10 mouse cellular contexts compared by ENCODE assay signal in the genomic region with DNA sequence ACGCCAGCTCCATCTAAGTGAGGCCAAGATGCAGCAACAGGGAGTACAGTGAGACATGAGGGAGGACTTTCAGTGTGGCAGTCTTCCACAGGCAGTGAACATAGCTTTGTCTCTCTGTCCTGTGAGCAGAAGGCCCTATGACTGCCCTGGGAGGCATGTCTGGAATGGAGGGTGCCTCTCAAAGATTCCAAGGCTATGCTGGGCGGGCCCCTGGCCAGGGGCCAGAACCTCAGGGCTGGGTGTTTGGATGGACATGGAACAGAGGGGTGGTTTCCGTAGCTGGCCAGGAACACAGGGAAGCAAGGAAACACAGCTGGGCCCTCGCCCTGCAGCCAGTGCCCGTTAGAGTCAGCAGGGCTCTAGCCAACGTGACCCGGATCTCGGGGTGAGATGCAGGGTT. TPM values are rescaled to one million over a fixed set of nuclear protein-coding genes. Genes with fewer than 3 reads are reported as not detected.
DNase-seq lines count a peak whose midpoint lies in the region; ATAC-seq and TF ChIP-seq lines count a peak whose summit lies in the region.
"Had no signal": no experiment of that assay in that cellular context is flagged by ENCODE, and none has a peak within 500 bp of the region (broad histone marks: within the 10 kb centered on the region; RNA-seq: fewer than 3 reads in every experiment).

No protein-coding gene starts in this region.

- in situ Hi-C loops in Patski (cut with MboI; ENCODE audit: low pct_unique_long_range_greater_than_20kb), result no loop called here

- H3K36me3 ChIP-seq in hindbrain, embryonic 14.5 days (replicated peaks; ENCODE audit: control insufficient read depth, insufficient read depth), result no peaks in the 10 kb centered on the region
- no peaks in the 10 kb centered on the region for H3K36me3 ChIP-seq in midbrain, embryonic 15.5 days (replicated peaks)

- H3K27ac ChIP-seq in hindbrain, embryonic 14.5 days, result no peak overlapping the region
- H3K27ac ChIP-seq in midbrain, embryonic 15.5 days, result no peak overlapping the region
- H3K27ac ChIP-seq: neural tube, embryonic 12.5 days had no signal

- no peaks in the 10 kb centered on the region for H3K9me3 ChIP-seq in hindbrain, embryonic 14.5 days (ENCODE audit: control insufficient read depth, low read length)
- H3K9me3 ChIP-seq in midbrain, embryonic 15.5 days, result no peaks in the 10 kb centered on the region
- H3K9me3 ChIP-seq: neural tube, embryonic 12.5 days had no signal

- WGBS in hindbrain, embryonic 14.5 days, result 73% methylated on average over 8 of the region's 8 CpGs
- 82% methylated on average over 8 of the region's 8 CpGs for WGBS in midbrain, embryonic 15.5 days

- no peak for TF ChIP-seq CTCF in Patski (IDR thresholded peaks at IDR 0.05)

- peaks cover 4% of the 10 kb centered on the region; the same call in 1 of the 2 replicates for H3K4me1 ChIP-seq in hindbrain, embryonic 14.5 days (replicated peaks; ENCODE audit: control insufficient read depth, insufficient read depth, low read length)
- H3K4me1 ChIP-seq in midbrain, embryonic 15.5 days, result no peaks in the 10 kb centered on the region

- peak; percentile 93 for DNase-seq in 3134 (ENCODE audit: extremely low read depth, insufficient read length, low spot score)
- DNase-seq in Patski (ENCODE audit: low read depth, low spot score), result peak; percentile 78
- DNase-seq in heart, adult 9 months (ENCODE audit: low spot score in 2 of 2), result peak; percentile 77 to 79
- DNase-seq in kidney, postnatal 25 days, result peak; percentile 77 to 85
- DNase-seq in frontal cortex, postnatal 10 days (ENCODE audit: low spot score in 2 of 2), result no peak
- no peak for DNase-seq in hindbrain, embryonic 14.5 days (ENCODE audit: low spot score)

- peak; percentile 74 for ATAC-seq in Patski
- ATAC-seq in monocyte, adult 5-6 weeks (replicated peaks; ENCODE audit: insufficient number of reproducible peaks, low FRiP score, low TSS enrichment, poor library complexity, severe bottlenecking), result no peak
- ATAC-seq in hindbrain, embryonic 14.5 days (ENCODE audit: low FRiP score), result no peak
- no peak for ATAC-seq in midbrain, embryonic 15.5 days (replicated peaks)

- CTCF ChIA-PET in Patski (lab: Charles Lee), result interaction anchor here (0.6 to 4.2 kb wide), 3 partner anchors 13 to 31 kb away, joined by 3 to 20 read pairs (median 3); no protein-coding TSS in a partner anchor

- POLR2A ChIA-PET in Patski (lab: Charles Lee), result no interaction called here

- H3K4me2 ChIP-seq in hindbrain, embryonic 14.5 days (replicated peaks), result no peak overlapping the region
- H3K4me2 ChIP-seq in midbrain, embryonic 15.5 days, result no peak overlapping the region
- H3K4me2 ChIP-seq: neural tube, embryonic 12.5 days had no signal

- H3K27me3 ChIP-seq in Patski, result no peaks in the 10 kb centered on the region
- no peaks in the 10 kb centered on the region for H3K27me3 ChIP-seq in hindbrain, embryonic 14.5 days (ENCODE audit: control insufficient read depth, insufficient read depth, low read length)
- H3K27me3 ChIP-seq in midbrain, embryonic 15.5 days (replicated peaks), result 0 out of 2 replicates have a peak, but pooled peaks cover 2% of the 10 kb centered on the region
- H3K27me3 ChIP-seq: neural tube, embryonic 12.5 days had no signal

- H3K9ac ChIP-seq in hindbrain, embryonic 14.5 days, result no peak overlapping the region
- no peak overlapping the region for H3K9ac ChIP-seq in midbrain, embryonic 15.5 days
- H3K9ac ChIP-seq: neural tube, embryonic 12.5 days had no signal

- H3K4me3 ChIP-seq in hindbrain, embryonic 14.5 days (replicated peaks; ENCODE audit: low read length), result no peak overlapping the region
- H3K4me3 ChIP-seq in midbrain, embryonic 15.5 days, result no peak overlapping the region
- H3K4me3 ChIP-seq: neural tube, embryonic 12.5 days had no signal

RNA-seq across cellular contexts. Expression of a gene that starts 6.7 kb away (rescaled TPM):
- 62.4 TPM for polyA plus RNA-seq in Patski (2021)
- 0.39 to 1.1 TPM in 2 of 3 replicates, not detected in the other for total RNA-seq in monocyte, adult 5-6 weeks (2017)
- 3.0 and 3.3 TPM in 2 replicates for polyA plus RNA-seq in hindbrain, embryonic 14.5 days (2014; fragmentation: Nextera tagmentation; extraction: Ambion mirVana)
- 5.8 TPM in 2 replicates for polyA plus RNA-seq in midbrain, embryonic 15.5 days (2015; fragmentation: Nextera tagmentation; extraction: Ambion mirVana)

RNA-seq across cellular contexts. Expression of a gene that starts 31.8 kb away (rescaled TPM):
- polyA plus RNA-seq in Patski (2021), result 38.3 TPM
- total RNA-seq in monocyte, adult 5-6 weeks (2017), result 4.1 to 8.0 TPM (median 6.2 TPM) in 3 replicates
- 17.7 and 18.7 TPM in 2 replicates for polyA plus RNA-seq in hindbrain, embryonic 14.5 days (2014; fragmentation: Nextera tagmentation; extraction: Ambion mirVana)
- polyA plus RNA-seq in midbrain, embryonic 15.5 days (2015; fragmentation: Nextera tagmentation; extraction: Ambion mirVana), result 15.7 and 17.8 TPM in 2 replicates

RNA-seq across cellular contexts. Expression of a gene that starts 43.4 kb away (rescaled TPM):
- polyA plus RNA-seq in Patski (2021), result 15.2 TPM
- total RNA-seq in monocyte, adult 5-6 weeks (2017), result not detected in 3 replicates
- polyA plus RNA-seq in hindbrain, embryonic 14.5 days (2014; fragmentation: Nextera tagmentation; extraction: Ambion mirVana), result 0.33 and 0.62 TPM in 2 replicates
- polyA plus RNA-seq in midbrain, embryonic 15.5 days (2015; fragmentation: Nextera tagmentation; extraction: Ambion mirVana), result 0.61 and 0.74 TPM in 2 replicates
- total RNA-seq: hematopoietic stem cell, adult 5-6 weeks had no signal

Comparison
In these comparisons a context has a peak if more than half of its experiments do, and no peak if none do; other contexts are left out.
1. DNase-seq: peak in 3134 (single experiment), Patski (single experiment), heart, adult 9 months (2 of 2) and kidney, postnatal 25 days (2 of 2); none in frontal cortex, postnatal 10 days (0 of 2) and hindbrain, embryonic 14.5 days (single experiment).